Mouse (Mus musculus) cerebellum, postnatal 14 days (tissue): ENCODE measurements around the gene Fig4.

Source experiments
- DNase-seq, 2 experiments: peaks; one replicate each; pipeline ENCODE4 v3.0.0; 2021; ENCODE audit warnings: mixed read lengths in 2 of 2

Fig4 gene

DNA sequence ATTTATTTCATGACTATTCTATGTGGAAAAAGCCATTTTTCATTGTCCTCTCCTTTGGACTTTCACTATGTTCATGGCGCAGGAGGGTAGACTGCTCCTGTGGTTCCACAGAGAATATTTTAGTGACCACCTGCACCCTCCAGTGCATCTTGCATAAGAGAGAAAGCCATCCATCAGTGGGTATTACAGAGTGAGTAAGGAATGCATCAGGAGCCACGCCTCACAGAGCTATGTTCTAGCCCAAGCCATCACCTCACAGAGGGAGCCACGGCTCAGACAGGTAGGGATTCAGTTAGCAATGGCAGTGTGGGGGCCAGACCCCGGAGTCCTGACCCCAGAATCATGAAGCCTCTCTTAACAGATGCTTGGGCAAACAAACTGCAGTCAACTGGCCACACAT is 93.5 kb downstream of the Fig4 start:
- no peak for DNase-seq

DNA sequence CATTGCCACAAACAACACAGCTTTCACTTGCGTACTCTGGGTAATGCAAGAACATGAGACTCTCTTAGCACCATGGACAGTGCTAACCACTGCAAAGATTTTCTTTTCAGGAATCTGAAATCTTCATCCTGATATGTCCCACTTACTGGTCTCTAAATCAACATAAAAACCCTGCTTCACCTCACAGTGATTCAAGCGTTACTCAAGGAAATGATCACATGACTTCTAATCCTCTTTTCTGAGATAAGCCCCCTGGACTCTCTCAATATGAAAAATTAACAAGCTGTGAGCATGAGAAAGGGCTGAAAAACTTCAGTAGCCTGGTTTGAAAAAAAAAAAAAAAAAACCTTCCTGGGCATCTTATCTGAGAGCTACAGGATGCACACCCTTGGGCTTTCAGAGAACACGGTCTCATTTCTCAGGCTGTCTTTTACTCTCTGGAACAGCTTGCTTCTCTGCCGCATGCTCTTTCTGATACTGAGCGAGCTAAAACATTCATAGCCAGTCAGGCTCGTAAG is 94.1 kb downstream of the Fig4 start:
- no peak for DNase-seq

DNA sequence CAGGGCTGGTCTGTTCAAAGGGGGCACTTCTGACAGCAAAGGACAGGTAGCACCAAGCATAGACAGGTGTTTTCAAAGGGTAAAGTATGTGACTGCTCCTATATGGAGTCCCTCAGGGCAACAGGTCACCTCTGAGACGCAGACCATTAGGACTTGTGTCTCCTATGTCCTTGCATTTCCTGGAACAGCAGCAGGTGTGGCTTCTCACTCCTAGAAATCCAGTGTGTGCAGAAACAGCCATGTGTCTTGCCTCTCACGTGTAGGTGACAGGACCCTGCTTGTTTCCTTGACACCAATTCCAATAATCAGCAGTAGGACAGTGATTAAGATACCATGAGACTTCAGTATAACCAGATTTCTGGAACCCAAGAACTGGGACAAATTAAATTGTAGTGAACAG is 97.4 kb downstream of the Fig4 start:
- DNase-seq = no peak

DNA sequence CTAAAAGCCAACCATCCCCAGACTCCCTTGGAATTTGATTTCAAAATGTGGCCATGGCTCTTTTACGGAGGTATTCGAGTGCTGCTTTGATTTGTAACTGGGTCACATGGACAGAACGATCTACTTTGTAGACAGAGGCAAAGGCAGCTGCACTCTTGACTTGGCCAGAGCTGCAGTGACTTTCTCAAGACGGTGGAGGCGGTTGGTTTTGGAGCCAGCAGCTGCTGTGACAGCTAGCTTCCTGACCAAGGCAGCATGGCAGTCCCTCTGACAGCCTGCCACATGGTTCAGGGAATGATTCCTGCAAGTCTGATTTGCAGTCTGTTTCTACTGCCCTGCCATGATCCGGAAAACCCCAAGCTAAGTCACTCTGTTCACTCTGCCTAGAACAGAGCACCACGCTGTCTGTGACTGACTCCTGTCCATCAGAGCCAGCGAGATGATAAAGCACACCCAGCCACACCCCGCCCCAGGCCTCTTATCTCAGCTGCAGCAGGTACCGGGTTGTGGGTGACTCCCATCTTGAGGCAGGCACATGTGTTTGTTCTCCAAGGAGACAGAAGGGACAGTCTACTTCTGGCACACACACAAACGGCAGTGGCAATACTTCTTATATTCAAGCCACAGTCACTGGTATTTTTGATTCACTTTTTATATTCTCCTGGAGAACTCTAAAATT is 98.3 kb downstream of the Fig4 start:
- DNase-seq = peak; percentile 10 to 19

DNA sequence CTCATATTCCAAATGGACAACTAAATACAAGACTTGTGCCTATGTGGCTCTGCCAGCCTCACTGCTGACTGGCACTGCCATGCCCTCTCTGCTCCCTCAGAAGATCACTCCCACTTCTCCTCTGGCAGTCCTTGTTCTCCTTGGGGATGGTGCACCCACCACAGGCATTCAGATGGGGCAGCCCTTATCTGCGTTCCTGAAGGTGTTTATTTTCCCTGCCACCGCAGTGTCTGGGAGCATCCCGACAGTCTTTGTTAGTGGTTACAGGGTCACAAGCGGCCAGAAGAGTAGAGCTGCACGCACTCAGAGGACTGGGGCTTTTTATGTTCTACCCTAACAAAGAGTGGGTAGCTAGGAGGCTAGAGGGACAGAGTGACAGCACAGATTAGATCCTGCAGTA is 98.9 kb downstream of the Fig4 start:
- no peak for DNase-seq

DNA sequence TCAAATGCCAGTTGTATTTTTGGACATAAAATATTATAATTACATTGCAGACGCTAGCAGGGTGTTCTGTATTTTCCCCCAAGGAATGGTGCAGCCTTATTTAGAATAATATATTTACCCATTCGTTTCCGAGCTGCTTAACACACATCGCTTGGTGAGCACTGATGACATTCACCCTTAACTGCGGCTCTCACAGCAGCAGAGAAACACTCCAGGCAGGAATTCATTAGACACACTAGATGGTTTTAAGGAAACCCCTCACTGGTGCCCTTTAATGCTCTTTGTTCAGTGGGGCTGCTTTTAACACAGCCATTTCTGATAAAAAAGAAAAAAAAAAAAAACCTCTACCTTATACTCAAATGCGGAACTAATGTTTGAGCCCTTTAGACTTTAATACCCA is 104.3 kb downstream of the Fig4 start:
- DNase-seq = no peak

DNA sequence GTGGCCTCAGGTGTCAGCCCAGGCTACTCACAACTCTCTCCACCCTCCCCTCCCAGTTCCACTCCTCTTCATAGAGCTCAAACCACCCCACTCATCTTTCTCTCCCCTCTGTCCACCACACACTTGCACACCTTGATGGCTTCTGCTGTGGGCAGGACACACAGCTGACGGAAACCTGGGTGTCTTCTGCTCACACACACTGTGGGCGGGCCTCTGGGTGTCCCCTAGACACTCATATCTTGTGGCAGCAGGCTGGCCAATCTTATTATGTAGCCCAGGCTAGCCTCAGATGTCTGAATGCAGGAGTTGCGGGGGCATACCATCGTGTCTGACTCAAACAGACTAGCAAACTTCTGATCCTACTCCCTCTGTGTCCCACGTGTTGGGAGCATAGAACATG is 105.3 kb downstream of the Fig4 start:
- DNase-seq = no peak

DNA sequence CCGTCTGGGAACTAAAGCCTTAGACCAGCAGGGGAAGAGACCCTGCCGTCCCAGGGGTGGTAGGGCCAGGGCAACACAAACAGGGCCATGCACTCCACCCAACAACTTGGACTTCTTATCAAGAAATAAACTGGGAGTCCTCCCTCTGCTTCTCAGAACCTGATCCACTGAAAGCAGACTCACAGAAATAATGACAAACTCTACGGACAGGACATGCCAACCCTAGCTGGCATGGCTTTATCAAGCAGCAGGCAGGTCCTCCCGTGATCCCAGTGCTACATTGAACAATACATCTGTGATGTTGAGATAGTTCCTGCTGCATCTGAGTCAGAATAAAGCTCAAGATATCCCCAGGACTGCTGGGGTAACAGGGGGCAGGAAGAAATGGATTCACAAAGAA is 106.8 kb downstream of the Fig4 start:
- no peak for DNase-seq

DNA sequence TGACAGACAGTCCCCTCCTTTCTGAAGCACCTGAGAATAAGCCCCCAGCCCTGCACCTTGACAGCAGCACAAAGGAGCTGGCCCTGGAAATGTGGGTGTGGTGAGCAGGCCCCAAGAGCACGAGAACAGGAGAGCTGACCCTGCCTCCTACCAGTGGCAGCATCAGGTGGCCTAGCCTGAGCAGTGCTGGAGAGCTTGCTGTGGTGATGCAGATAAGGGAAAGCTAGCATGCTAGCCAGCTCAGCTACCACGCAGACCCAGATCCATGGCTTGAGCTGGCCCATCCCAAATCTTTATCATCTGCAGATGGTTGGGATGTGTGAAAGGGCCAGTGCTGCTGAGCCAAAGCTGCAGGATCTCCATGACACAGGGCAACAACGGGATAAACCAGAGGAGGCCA is 113.7 kb downstream of the Fig4 start:
- DNase-seq = no peak

DNA sequence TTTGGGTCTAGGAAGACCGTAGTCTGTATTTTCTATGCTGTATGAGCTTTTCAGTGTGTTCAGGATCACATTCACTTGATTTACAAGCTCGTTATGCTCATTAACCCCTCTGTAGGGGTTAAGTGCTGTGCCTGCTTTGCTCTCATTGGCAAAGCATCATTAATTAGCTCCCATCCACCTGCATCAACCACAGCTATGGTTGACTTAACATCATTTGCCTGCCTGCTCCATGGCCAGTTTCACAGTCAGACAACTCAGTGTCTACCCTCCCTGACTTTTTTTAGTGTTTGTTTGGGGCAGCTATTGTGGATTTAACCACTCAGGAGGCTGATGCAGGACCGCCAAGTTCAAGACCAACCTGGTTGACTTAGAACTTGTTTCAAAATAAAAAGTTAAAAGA is 119.1 kb downstream of the Fig4 start:
- no peak for DNase-seq

DNA sequence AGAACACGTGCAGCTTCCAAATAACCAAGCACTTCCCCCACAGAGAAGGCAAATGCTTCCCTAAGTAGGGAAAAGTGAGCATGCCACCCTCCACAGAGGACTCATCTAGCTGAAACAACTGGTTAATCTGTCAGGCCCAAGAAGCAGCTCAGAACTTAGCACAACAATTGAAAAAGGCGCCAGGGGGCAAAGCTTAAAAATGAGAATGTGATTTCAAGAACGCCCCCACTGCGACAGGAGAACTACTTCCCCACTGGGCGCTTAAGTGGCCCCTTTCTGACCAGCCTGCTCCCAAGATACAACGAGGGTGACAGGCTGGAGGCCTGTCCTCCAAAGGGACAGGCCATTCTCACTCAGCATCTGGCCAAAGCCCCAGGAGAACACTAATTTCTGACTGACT is 120.4 kb downstream of the Fig4 start:
- DNase-seq = no peak

DNA sequence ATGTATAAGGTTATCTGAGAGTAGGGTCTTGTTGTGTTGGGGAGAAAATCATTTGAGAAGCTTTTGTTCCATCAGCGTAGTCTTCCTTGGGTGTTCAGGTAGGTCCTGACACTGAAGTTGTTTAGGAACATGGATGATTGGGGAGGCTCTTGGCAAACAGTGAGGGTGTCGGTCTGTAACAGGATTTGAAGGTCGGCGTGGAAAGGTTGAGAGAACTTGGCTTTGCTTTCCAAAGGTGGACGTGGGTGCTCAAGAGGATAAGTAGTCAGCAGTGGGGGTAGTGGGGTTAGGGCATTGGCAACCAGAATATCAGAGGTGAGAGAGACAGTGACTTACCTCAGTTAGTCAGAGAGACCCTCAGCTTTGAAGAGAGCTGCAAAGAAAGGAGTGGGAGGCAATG is 136.9 kb downstream of the Fig4 start:
- DNase-seq = no peak

DNA sequence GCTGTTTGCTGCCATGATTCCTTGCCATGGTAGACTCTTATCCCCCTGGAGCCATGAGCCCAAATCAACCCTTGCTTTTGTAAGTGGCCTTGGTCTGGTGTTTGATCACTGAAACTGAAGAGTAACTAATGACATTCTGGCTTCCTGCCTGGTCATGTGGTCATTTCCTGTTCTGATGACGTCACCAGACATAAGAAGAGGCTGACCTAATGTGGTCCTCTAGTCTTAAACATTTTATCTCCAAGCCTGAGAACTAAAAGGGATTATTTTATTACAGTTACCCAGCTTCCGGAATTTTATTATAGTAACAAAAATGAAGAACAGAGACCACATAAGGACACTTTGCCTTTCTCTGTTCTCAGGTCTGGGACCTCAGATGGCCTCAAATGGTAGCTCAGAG is 140.0 kb downstream of the Fig4 start:
- no peak for DNase-seq

DNA sequence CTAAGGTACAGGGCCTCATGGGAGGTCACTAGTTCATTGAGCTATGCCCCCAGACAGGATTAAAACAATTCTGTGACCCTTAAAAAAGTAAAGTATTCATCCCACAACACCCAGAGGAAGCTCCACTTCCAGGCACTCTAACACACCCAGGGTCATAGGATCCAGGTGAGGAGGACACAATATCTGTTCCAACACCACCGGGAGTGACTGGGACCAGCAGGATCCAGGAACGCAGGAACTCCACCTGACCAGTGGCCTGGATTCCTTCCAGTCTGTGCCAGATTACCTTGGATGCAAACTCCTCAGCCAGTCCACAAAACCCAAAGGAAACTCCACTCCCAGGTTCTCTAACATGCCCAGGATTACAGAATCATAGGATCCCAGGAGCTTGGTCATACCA is 145.8 kb downstream of the Fig4 start:
- no peak for DNase-seq

DNA sequence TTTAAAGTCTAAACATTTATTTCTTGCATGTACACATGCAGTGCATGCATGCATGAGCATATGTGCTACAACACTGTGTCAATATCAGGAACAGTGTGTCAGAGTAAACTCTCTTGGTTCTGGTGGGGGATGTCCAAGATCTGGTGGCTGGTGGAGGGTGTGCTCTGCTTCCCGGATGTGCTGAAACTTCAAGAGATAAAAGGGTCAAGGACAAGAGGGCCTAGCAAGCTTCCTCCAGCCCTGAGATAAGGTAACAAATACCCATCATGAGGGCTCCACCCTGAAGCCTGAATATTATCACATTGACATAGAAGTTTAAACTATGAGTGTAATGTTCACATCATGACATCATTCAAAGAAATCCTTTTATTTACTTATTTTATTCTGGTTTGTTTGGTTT is 146.4 kb downstream of the Fig4 start:
- no peak for DNase-seq

DNA sequence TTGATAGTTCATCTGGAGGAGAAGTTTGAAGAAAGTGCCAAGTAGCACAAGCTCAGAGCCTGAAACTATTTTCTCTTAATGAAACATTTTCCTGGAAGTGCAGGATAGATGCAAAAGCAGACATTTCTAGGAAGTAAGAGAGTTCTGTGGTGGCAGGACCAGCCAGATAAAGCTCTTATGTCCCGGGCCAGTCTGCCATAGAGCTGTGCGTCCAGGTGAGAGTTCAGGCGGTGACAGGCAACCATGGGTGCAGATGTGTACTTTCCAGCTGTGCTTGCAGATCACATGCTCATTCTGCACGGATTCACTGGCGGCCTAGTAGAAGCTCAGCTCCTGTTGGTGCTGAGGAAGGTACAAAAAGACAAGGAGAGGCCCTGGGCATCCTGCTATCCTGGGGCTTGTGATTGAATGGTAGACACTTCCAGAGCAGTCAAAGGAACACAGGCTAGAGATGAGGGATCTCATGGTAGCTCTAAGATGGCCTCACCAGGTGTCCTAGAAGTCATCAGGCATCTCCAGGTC is 149.8 kb downstream of the Fig4 start:
- no peak for DNase-seq

DNA sequence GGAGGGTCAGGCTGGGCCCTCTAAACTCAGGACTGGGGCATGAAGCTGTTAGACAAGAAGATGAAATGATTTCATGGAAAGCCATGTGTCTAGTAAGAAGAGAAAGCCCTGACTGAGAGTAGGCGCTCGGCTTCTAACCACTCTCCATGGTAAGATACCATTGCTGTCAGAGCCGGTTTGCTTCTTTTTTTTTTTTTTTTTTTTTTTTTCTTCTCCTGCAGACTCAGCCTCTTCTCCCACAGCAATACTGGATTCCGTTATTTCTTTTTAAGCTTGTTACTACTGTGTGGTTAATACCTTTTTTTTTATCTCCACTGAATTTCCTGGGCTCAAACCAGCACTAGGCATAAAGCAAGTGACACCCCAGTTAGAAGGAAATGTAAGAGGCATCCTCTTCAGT is 151.2 kb downstream of the Fig4 start:
- no peak for DNase-seq

DNA sequence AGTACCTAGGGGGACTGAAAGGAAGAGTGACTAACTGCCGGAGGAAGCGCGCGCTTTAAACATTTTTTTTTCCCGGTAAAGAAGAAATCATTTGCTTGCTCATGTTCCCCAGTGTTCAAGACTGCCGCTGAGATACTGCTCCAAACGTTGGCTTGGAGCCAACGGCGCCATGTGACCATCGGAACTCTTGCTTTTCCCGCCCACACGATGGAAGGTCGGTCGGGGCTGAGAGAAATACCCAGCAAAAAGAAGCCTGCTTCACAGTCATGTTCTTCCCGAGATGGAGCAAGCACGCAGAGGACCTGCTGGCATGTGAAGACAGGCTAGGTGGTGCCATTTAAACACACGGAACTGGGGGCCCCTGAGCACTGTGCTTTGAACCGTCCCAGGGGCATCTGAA is 151.6 kb downstream of the Fig4 start:
- DNase-seq = peak; percentile 30 to 43

DNA sequence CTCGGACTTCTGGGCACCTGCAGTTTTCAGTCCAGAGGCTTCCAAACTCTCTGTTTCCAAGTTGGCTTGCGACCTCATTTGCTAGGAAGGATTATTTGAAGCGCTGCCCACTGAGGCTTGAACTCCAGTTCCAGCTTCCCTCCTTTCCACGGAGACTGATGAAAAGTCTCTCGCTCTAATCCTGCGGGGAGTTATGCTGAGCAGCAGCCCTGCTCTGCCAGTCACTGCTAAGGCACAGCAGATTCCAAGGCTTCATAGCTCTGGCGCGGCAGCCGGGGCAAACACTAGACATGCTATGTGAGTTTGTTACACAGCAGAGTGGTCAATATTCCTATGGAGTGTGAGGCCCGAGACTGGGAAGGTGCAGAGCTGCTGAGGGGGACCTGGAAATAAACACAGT is 152.0 kb downstream of the Fig4 start:
- DNase-seq = peak; percentile 5 to 16

DNA sequence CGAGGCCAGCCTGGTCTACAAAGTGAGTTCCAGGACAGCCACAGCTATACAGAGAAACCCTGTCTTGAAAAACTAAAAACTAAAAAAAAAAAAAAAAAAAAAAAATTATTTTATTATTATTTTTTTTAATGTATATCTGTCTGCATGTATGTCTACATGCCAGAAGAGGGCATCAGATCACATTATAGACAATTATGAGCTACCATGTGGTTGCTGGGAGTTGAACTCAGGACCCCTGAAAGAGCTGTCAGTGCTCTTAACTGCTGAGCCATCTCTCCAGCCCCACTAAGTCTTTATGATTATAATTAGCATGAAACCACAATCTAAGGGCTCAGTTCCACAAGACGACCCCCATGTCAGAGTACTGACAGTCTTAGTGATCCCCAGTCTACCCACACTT is 152.6 kb downstream of the Fig4 start:
- DNase-seq = no peak

DNA sequence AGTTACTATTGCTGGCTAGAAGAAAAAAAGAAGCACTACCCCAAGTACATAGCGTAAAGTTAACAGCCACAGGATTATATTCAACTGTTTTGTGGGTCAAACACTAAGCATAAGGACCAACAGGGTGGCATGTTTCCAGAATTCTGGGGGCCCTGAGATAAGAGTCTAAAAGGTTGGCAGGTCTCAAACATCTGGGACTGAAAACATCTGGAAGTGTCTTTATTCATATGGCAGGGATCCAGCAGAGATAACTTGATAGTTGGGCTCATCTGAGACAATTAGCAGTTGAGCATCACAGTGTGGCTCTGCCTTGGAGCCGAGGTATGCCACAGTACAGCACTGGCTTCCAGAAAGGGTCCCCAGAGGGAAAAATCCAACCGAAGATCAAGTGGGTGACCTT is 153.8 kb downstream of the Fig4 start:
- no peak for DNase-seq

DNA sequence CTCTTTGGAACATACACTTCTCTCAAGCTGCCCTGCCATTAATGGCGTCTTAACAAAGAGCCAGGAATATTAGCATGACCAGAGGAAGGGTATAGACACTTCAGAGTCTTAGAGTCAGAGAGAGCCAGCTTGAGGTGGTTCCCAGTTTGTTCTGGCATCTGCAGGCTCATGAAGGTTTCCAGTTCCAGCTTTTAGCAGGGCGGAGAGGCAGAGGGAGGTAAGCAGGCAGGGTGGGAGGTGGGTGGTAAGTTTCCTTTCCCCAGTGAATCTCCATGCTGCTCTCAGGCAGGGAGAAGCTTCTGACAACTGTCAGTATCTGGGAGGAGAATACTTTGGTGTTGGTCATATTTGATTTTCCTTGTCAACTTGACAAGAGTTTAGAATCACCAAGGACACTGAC is 156.9 kb downstream of the Fig4 start:
- no peak for DNase-seq
